Mouse (Mus musculus): ENCODE results near the gene Zswim4.
A peak's percentile ranks its signal among the peaks of the same experiment; 100 is the strongest.
"Not testable (repeated sequence)": the region's sequence is repeated elsewhere in the genome, so short reads cannot be mapped to it uniquely, and the experiment has no call there.

Gene Zswim4

DNA sequence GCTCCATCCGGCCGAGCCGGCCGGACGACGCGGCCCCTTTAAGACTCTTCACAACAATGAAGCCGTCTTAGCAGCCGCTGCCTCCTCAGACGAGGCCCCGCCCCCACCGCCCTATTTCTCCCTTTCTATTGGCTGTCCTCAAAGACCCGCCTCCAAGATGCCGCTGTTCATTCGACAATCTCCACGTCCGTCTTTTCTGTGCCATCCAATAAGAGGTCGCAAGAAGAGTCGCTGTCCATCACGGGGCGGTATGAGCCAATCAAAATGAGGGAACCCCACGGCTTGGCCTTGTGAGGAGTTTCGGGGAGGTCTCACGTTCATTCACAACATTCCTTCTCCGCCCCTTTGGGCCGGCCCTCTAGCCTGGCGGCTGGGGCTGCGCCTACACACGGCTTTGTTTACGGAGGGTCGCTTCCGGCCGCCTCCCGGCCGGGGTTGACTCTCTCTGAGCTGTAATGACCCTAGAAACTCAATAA is at the start of gene Zswim4:
Zswim4 (minus strand) TSS at position 58 of the 476 bp plus-strand sequence.
- peak; percentile 99 for DNase-seq

DNA sequence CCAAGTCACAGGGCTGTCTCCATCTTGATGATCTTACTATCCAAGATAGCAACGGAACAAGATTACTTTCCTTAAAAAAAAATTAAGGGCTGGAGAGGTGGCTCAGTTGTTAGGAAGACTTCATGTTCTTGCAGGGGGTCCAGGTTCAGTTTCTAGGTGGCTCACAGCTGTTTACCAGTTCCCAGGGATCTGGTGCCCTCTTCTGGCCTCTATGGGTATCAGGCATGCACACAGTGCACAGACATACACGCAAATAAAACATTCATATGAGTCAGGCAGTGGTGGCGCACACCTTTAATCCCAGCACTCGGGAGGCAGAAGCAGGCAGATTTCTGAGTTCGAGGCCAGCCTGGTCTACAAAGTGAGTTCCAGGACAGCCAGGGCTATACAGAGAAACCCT is 48.8 kb upstream of the Zswim4 start:
- DNase-seq, result not testable (repeated sequence)

GRCm38 (mm10) chr8:84284608-84285063 is 47.8 kb upstream of the Zswim4 start:
- no peak for DNase-seq

DNA sequence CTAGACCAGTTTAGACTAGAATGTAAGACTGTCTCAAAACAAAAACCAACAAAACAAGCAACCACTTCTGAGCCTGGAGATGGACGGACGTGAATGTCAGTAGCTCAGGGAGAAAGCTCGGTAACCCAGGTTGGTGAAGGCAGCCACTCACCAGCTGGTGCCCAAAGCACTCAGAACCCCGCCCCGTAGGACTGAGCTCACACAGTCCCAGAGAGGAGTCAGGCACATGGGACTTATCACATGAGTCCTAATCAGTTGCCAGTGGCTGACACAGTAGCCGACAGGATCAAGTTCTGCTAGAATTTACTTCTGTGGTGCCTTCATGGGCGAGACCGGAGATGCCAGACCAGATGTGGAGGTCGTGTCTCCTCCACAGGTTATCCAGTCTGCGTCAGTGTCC is 43.9 kb upstream of the Zswim4 start:
- DNase-seq, result no peak

GRCm38 (mm10) chr8:84276447-84276846 is 39.6 kb upstream of the Zswim4 start:
- DNase-seq, result no peak

GRCm38 (mm10) chr8:84273968-84274367 is 37.1 kb upstream of the Zswim4 start:
- DNase-seq, result no peak

GRCm38 (mm10) chr8:84272302-84272701 is 35.4 kb upstream of the Zswim4 start:
- DNase-seq, result no peak

GRCm38 (mm10) chr8:84269950-84270773 is 33.3 kb upstream of the Zswim4 start, which contains the start of gene Ccdc130:
Ccdc130 (minus strand) TSS chr8:84270380.
- peak; percentile 100 for DNase-seq

DNA sequence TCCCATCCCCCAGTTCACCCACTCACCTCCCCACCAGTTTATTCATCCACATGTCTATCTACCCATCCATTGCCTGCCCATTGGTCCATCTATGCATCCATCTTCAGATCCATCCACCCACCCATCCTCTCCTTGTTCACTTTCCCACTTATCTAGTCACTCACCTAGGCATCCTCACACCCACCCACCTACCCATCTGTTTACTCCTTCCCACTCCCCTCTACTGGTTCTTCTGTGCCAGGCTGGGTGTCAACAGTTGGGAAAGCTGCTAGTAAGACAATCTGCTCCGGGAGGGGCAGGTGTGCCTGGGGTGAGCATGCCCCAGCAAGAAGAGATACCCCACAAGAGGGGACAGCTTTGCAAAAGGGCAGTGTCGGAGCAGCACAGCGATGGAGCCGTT is 24.2 kb upstream of the Zswim4 start:
- no peak for DNase-seq

GRCm38 (mm10) chr8:84256822-84257610 is 20.2 kb upstream of the Zswim4 start, which contains the start of gene Mri1:
Mri1 (minus strand) TSS chr8:84257326.
- peak; percentile 89 for DNase-seq

DNA sequence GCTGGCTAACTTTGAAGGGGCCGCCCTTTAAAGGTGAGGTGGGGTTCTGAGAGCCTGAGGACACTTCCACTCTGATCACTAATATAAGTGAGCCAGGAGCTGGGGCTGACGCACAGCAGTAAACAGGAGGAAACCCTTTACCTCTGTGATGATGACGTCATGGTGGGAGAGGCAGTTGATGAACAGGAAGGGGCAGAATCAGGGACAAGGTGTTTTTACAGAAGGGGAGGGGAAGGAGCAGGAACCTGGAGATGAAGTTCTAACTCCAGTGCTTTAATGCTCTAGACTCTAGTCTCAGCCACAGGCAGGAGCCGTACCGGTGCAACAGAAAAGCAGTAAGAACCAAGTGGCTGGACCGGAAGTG is 19.6 kb upstream of the Zswim4 start:
- peak; percentile 63 for DNase-seq

DNA sequence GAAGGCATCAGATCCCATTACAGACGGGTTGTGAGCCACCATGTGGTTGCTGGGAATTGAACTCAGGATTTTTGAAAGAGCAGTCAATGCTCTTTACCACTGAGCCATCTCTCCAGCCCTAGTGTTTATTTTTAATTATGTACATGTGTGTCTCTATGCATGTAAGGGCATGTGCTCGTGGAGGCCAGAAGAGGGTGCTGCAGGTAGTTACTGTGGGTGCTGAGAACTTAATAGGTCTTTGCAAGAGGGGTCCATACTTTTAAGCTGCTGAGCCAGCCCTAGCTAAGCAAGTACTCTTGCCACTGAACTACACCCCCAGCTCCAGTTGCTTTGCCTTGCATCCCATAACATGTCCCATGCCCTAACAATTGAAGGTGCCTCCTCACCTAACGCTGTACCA is 19.0 kb upstream of the Zswim4 start:
- no peak for DNase-seq

GRCm38 (mm10) chr8:84249257-84250170 is 12.7 kb upstream of the Zswim4 start, which contains the start of gene D8Ertd738e:
D8Ertd738e (minus strand) TSS chr8:84249719.
- DNase-seq, result peak; percentile 87

DNA sequence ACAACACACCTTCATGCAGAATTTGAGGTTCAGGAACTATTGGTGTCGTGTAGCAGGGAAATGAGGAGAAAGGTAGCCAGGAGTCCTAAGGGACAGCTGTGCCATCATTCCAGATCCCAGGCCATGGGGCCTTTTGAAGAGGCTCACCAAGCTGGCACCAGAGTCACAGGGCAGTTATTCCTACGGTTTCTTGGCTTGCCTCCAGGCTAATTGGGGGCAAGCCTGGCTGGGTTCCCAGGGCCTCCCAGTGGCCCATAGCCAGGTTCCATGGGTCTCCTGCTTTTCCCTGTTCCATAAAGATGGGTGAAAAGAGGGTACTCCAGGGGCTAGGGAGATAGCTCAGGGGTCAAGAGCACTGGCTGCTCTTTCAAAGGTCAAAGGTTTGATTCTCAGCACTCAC is 5.0 kb upstream of the Zswim4 start:
- DNase-seq, result no peak

DNA sequence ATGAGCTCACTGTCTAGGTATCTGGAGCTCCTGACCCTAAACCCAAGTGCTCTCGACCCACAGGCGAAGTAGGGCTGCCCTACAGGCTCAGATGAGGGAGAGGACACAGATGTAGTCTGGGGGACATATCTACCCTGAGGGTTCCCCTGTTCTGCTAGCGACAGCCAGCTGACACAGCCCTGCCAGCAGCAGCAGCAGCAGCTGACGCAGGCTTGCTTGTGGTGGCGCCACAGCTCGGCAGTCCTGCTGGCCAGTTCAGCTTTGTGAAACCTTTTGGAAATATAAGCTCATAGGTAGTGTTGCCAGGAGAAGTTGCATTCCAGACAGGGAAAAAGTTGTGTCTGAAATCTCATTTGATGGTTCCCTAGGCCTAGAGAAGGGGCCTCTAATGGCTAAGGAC is 4.3 kb upstream of the Zswim4 start:
- no peak for DNase-seq

- DNase-seq, result no peak
These were observed 831 bp upstream of the Zswim4 start for GRCm38 (mm10) chr8:84237542-84238229.

DNA sequence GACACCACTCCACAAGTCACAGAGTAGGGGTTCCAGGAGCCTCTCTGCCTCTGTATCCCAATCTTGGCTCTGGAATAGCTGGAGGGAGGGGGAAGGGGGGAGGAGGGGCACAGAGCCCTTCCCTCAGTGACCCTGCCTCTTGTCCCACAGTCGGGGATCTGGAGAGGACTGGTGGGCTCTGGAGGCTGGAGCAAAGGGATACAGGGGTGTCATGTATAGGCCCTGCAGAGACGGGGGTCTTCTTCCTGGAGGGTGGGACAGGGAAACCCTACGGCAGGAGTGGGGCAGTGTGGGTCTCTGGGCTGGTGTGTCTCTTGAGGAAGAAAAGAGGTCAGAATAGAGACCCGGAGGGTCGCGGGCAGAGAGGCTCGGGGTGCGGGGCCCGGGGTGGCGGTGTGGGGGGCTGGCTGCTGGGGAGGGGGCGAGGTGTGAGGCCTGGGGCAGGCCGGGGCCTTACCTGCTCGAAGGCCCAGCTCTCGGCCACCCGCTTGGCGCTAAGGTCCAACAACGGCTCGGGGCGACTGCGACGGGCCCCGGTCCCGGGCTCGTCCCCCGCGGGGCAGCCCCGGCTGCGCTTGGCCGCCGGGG is 351 bp downstream of the Zswim4 start:
- no peak for DNase-seq

DNA sequence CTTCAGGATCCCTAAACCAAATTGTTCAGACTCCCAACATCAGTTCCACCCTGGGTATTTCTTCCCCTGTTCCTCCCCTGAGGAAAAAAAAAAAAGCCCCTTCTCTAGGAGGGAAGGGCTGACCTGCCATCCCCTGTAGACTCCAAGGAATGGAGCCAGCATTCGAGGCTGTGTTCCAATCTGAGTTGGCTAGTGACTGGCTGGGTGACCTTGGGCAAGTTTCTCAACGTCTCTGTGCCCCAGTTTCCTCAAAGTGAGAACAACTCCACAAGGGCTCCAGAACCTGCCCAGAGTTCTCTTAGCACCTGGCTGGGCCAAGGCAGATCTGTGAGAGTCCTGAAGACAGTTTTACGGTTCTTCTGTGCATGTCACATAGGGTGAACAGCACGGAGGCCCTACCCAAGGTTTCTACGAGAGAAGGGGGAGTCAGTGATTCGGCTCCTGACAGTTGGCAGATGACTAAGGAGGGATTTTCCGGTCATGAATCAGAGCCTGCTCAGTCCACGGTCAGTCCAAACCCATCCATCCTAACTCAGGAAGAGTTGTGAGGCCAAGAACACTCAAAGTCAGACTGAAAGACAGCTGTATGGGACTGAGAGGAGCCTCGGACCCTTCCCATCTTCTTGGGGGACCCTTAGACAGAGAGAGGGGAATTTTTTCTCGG is 977 bp downstream of the Zswim4 start:
- no peak for DNase-seq

DNA sequence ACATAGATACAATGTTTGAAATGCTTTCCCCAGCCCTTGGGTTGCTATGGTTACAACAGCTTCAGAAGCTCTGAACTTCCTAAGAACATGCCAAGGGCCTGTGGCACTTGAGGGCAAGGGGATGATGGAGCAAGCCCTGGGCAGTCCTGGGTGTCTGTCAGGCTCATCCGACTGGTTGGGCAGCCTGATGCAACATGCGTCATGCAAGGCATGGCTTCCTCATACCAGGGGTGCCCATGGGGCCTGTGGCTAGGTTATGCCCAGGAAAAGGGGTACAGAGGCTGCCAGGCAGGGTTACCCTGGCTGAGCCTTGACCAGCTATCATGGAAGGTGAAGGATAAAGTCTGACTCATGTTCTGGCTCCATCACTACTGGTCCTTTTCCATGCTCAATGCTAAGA is 3.8 kb downstream of the Zswim4 start:
- DNase-seq, result no peak

GRCm38 (mm10) chr8:84230735-84231134 is 6.1 kb downstream of the Zswim4 start:
- no peak for DNase-seq
